Mouse (Mus musculus) natural killer cell, adult 2 months (primary cell): ENCODE measurements at regions not wholly inside any gene's neighbourhood (a gene's known extent, or its start where the extent isn't known, plus 50 kb on each side); places are given as distances from the start of the nearest gene placed in this dataset.

Experiments used
- DNase-seq, 2 experiments: peaks; one replicate each; pipeline ENCODE4 v3.0.0; 2022; ENCODE audit warnings: low spot score in 2 of 2

DNA sequence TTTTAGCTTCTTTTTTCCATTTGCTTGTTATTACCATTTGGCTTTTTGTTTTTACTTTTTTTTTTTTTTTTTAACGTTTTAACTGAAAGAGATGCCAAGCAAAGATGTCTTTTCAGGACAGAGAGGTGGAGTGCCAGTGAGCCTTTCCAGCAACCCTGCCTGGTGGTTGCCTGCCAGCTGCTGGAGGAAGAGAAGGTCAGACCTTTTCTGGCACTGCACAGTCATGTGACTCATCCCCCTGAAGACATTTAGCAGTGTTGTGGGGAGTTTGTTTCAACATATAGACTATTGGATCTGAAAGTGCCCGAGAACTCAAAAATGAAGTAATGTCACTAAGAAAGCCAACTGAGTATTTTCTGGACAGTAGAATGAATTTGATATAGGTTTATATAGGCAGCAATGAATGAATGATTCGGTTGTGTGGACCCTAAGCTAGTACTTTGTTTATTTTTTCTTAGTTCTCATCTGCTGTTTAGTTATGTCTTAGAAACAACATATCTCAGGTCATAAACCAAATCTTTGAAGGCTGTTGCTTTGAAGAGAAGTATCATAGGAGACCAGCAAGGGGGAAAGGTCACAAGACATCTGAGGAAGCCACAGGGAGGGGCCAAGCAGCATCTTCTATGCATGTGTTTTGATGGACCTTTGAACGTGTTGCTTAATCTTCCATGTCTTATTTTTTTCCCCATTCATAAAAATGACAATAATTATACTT lies 604.2 kb downstream of the Ptprc start:
- no peak for DNase-seq

DNA sequence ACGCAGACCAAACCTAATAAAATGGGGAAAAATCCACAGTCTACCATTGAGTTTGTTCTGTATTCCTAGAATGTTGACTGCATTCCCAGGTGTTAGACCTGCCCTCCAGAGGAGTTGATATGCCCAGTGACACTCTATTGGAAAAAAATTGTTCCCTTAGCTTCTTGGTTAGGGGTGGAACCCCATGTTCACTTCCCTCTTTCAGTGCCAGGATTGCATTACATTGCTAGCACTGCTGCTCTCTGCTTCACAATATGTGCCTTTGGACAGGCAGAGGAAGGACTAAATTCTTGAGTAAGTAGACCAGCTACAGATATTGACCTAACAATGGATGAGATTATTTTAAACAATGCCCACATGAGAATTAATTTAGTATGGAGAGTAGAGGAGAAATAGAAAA lies 607.3 kb upstream of the Nr5a2 start:
- DNase-seq = no peak

DNA sequence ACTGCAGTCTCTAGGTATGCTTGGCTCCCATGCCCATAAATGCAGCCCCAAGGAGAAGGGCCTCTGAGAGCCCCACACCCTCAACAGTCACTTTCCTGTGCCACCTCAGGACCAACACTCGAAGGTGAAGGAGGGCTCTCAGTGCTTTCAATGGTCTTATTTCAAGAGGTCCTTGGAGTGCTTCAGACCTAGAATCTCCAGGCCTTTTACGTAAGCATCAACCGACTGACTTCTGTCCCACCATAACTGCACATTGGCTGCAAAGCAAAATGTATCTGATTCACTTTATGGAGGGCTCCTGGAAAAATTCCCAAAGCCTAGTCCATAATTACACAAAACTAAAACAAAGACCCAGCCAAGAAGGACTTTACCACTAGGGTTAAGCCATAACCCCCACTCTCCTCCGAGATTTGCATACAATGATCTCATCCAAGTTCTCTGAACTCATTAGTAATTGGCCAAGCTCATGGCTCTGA lies 605.4 kb upstream of the Nr5a2 start:
- no peak for DNase-seq

DNA sequence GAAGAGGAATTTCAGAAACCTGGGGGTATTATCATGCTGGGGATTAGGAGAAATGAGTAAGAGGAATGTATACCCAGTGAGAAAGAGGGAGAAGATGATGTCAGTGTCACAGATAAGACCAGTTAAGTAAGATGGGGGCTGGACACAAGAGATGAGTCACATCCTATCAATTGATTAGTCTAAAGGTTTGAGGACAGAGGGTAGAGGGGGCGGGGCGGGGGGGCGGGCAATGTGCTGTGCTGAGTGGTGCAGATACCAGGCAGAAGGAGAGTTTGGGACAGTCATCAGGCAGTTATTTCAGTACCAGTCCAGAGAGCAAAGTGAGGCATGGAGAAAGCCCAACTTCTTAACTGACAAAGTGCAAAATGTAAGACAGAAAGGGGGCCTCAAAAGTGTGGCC lies 601.4 kb upstream of the Nr5a2 start:
- no peak for DNase-seq

DNA sequence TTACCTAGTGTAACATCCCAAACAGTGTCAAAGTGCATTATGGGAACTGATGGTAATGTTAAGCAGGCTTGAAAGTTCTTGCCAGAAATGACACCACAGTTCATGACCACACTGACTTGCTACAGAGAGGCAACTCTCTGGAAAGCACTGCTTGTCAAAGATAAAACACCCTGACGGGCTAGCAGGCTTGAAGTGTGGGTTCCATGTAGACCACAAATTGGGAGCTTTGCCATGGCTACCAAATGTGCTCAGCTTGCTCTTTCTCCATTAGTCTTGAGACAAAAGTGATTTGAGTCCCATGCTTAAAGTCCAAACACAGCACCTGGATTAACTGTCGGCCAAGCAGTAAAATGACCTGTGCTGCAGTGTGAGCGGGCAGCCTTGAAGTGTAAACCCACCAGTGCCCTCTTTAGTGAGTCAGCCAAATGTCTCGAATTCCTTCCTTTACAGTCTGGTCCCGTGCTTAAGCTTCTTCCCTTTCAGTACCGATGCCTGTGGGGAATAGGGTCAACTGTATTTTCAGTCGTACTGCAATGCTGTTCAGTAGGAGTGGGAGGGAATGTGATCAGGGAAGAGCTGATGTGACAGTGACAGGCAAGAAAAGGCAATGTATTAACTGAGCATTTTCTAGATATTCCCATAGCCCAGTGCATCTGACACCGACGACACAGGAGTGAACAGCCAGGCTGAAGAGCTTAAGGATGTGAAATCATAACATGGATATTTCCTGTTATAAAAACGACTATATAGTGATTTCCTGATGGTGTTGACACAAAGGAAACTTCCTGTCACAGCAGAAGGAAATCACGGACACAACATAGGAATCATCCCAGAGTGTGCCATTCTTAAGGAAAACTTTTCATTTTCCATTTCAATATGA lies 600.4 kb upstream of the Nr5a2 start:
- DNase-seq = no peak

DNA sequence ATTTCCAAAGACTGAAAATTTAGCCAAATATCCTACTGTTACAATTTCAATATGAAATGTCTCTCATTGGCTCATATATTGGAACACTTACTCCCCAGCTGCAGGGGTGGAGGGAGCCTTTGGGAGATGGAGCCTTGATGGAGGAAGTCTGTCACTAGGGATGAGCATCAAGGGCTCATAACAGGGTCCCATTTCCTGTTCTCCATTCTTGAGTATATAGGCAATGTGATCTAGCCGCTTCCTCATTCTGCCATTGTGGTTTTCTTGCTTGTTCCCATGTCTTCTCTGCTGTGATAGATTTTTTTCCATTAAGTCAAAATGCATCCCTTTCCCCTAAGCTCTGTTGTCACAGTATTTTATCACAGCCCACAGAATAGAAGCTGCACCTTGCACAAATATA lies 589.4 kb upstream of the Nr5a2 start:
- no peak for DNase-seq

DNA sequence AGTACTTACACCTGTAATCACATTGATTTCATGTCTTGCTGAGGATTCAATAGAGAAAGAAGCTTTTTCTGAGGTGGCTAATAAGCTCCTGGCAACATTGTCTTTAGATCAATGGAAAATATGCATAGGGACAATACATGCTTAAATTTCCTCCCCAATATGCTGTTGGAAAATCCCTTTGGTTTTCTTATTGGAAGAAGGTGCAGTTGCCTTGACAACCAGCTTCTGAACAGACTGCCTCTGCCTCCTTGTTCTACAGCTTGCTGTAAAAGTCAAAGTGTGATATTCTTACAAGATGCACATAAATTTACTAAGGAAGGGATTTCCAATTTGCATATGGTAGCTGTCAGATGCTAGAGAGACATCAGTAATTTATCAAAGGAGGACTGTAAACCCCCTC lies 585.4 kb upstream of the Nr5a2 start:
- no peak for DNase-seq

DNA sequence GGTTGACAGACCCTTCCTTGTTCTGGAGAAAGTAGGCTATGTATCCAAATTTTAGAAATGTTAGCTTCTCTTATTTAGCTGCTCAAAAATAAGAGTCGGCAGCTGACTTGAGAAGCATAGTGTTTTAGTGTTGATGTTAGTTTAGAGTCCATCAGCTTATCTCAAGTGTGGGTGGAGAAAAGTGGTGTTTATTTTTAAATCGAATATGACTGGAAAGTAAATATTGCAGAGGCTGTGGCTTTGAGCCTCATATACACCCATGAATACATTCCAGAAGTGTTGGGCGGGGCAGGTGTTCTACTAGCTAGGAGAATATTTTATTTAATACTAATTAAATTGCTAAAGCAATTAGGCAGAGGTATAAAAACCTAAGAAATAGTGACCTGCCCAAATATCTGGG lies 583.6 kb upstream of the Nr5a2 start:
- no peak for DNase-seq

DNA sequence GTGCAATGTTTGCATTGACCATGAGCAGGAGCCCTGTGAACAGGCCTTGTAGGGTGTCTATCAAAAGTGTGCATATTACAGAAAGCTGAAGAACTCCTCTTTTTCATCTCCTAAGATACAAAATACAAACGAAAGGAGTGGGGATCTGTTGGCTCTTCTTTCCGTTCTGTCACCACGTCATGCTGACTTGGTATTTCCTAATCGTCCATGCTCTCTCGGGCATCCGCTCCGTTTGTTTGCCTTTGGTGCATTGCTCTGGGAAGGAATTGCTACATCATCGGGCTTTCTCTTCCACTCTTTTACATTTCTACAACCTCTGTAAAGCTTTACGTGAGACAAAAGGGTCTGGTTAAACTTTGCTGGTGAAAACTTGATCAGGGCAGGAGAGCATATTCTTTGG lies 581.2 kb upstream of the Nr5a2 start:
- DNase-seq = no peak

DNA sequence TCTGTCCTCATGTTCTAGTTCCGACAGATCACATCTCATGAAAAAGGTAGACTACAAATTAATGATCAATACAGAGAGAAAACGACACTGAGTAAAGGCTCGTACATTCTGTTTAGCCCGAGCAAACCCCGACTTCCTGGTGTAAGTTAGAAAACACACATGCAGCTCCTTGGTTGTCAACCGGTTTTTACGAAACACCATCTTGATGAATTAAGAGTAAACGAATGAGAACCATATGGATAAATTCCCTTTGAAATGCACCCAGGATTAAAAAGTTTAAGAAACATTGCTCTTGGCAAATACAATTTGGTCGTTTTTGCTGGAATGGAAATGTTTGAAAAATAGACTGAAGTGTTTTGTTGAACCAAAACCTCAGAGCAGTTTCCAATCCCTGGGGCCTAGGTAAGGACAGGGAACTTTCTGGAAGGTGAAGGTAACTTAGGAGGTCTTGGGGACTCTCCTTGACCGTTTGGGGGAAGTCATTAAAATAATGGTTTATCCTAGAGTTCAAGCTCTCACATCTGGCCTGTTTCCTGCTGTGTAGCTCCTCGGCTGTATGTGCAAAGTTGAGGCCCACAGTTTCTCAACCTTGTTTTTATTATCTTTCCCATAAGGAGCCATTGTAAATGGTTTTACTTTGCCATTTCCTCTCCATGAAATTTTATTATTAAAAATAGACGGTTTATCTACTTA lies 579.3 kb upstream of the Nr5a2 start:
- DNase-seq = no peak

DNA sequence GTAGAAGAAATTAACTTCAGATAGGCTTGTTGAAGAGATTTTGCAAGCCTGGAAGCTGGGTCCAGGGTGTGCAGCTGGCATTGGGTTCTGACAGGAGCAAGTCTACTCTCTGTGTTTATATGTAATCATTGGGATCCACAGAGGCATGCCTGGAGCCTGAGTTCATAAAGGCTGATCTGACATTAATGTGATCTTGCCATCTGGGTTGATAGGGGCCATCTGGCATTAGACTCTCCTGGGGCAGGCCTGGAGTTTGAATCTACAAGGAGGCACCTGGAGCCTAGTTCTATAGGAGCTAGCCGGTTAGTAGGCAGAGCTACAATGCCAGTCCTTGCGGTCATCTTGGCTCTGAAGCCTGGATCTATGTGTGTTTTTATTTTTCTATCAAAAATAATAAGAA lies 554.5 kb upstream of the Nr5a2 start:
- DNase-seq = no peak

DNA sequence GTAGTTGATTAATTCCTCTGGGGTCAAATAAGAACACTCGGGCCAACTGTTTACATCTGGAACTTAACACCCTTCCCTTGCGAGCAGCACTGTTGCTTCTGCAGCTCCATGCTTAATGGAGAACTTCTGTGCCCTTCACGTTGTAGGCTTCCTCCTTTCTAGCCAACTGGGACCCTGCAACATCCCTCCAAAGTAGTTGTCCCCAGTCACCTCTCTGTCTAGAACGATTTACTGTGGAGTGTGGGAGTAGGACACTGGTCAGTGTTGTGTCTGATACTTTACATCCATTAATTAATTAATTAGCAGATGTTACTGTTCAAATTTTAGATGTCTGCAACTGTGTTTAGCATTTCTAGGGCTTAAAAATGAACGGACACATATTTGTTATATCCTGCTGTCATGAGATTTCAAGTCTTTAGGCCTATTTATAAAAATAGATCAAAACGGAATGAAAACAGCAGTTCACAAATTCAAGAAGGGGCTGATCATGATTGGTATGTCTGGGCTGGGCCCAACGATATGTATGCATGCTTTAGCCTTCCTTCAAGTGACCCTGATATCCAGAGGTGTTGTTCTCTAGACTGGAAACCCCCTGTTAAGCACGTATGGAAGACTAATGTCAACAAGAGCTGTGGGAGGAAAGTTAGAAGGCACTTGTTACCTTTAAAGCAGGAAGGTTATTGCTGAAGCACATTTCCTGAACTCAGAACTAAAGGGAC lies 543.6 kb upstream of the Nr5a2 start:
- DNase-seq = no peak

DNA sequence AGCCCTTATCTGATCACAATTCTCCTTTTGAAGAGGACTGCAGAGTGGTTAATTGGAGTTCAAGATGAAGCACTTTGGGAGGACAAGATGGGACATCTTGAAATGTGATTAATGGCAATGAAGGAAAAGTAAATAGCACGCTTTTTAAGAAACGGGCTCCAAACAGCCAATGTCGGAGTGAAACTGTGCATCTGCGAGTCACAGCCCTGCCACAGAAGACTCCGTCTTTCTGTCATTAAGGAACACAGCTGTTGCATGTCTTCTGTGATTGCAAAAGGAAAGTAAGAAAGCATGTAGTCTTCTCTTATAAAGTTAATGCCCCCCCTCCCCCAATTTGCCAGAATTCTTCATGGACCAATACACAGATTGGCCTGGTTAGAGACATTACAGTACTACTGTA lies 528.0 kb upstream of the Nr5a2 start:
- no peak for DNase-seq

DNA sequence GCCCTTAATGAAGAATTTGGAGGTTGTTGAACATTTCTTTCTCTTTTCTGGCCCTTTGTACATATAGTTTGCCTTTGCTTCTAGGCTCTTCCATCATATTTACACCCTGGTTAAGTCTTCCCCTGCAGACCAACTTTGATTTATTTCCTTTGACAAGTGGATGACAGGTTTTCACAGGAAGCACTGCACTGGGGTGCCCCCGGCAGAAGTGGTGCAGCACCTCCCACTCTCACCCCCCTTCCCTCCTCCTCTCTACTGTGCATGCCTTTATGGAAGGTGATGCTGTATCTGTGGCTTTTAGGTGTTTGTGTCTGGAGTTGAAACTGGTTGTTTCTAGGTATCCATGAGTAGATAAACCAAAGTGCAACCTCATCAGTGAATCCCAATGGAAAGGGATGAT lies 518.2 kb upstream of the Nr5a2 start:
- DNase-seq = no peak

DNA sequence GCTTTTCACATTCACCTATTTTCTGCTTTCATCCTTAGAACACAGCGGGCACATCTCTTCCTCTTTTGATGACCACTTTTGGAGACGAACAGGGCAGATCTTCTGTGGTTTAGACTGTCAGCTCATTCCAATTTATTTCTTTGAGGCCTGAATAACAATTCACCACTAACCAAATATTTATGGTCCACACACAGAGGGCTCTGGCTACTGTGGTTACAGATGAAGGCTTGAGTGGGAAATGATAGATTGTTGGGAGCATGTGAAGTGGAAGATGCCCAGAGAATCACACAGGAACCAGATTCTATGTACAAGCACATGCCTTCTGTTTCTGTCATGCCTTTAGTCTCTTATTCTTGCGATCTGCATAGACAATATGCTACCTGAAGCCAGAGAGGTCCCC lies 517.0 kb upstream of the Nr5a2 start:
- no peak for DNase-seq

DNA sequence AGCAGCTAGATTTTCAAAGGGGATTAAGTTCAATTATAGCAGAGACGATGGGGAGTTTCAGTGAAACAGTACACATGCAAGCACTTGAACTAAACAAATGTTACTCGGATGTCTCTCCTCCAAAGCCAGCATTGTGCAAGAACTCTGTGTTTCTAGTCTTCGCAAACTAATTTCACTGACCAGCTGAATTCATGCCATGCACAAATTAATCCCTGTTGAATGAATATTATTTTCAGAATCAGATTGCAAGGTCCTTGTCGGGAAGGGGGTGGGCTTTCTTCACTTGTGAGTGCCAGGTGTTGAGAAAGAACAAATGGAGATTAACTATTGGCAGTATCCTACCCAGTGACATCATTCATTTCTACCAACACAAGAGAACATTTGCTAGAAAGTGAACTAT lies 514.6 kb upstream of the Nr5a2 start:
- no peak for DNase-seq

DNA sequence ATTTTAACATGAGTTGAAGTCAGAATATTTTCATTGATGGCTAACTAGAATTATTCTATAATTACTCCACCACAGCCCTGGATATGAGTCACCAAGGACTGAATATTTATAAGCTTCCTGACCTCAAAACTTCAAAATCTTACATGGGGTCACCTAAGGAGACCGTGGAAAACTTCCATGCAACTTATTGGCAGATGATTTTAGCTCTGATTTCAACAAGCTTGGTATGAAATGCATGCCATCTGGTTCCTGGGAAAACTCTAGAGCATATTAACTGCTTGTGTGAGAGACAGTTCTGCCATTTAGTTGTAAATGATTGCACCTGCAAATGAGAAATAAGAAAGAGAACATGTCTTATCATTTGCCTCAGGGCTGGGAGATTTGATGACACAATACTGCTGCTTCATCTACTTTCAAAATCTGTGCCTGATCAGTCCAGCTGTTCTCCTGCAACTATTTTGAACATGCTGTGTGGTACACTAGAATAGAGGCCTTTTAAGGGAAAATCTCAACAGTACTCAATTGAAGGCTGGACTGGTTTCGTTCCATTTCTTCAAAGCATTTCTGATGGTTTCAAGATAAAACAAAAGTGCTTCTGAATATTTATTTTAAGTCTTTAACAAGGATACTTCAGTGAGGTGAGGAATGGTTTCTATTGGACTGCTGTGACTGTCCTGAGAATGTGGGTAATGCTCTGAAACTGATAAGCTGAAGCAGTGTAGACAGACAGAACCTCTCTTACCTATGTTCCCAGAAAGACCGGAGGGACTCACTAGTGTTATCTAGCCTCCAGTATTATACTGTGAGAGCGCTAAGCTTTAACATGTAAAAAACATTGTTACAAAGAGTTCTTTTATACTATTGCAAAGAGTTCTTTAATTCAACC lies 513.8 kb upstream of the Nr5a2 start:
- DNase-seq = no peak

DNA sequence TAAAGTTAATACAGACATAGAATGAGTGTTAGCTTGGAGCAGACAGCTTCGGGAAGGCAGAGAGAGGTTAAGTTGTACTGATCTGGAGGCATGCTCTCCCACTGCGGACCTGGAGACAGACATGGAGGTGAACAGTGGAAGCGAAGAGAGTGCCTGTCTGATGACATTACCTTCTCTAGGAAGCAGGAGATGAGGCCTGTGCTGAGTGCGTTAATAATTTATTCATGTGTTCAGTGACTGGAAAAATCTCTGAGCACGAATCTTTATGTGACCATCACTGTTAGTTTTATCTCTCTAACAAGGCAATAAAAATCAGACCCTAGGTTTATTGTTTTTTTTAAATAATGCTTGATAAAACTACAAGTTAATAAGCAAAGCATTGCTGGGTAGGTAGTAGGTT lies 504.7 kb upstream of the Nr5a2 start:
- no peak for DNase-seq

DNA sequence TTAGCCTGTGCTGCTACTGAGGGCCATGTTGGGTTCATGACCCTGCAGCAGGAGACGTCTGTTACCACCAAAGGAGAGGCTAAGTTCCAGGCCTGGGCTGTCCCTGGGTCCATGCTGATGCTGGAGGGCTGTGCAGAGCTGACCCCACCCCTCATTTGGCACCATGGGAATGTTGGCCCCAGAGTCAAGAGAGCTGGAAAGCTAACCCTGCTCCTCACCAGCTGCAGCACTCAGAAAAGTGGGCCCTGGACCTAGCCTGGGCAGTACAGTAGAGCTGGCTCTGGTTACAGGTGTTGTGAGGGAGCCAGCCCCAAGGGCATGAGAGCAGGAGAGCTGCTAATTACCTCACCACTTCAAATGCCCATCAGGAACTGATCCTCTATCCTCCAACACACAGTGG lies 500.9 kb upstream of the Nr5a2 start:
- no peak for DNase-seq

DNA sequence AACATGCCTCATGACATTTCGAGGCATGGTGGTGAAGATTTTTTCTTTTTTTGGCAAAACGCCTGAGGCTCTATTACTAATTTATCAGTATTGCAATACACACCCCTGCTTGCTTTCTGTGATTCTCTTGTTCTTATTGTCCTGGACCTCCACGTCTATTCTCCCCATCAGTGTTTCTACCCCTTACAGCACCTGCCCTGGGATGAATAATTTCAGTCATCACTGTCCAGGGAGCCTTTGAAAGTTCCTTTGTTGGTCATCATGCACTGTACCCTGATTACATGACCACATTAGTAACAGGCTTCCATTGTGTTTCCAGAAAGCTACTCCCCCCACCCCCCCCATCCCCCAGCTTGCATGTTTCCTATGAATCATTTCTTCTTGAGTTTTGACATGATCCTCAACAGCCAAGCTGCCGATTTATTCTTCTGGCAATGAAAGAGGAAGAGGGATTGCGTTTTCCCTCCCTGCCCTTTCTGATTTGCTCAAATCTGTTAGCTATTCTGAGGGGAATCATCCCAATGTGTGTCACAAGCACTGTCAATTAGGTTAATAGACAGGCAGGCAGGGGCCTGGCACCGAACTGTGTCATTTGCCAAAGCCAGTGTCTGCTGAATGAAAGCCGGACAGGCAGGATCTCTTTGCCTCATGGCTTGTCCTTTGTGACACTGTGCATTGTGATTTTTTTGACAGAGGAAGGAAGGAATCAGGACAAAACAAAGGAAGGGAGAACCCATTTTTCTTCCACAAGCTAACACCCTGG lies 493.4 kb upstream of the Nr5a2 start:
- DNase-seq = no peak
